Mouse (Mus musculus) forelimb bud, embryonic 11.5 days (tissue): Measurements from ENCODE around the gene Cldn3.

Experiments
- DNase-seq: peaks from one replicate; pipeline ENCODE4 v3.0.0-alpha.2; 2012; ENCODE audit warnings: low read depth, low spot score

Cldn3 gene

DNA sequence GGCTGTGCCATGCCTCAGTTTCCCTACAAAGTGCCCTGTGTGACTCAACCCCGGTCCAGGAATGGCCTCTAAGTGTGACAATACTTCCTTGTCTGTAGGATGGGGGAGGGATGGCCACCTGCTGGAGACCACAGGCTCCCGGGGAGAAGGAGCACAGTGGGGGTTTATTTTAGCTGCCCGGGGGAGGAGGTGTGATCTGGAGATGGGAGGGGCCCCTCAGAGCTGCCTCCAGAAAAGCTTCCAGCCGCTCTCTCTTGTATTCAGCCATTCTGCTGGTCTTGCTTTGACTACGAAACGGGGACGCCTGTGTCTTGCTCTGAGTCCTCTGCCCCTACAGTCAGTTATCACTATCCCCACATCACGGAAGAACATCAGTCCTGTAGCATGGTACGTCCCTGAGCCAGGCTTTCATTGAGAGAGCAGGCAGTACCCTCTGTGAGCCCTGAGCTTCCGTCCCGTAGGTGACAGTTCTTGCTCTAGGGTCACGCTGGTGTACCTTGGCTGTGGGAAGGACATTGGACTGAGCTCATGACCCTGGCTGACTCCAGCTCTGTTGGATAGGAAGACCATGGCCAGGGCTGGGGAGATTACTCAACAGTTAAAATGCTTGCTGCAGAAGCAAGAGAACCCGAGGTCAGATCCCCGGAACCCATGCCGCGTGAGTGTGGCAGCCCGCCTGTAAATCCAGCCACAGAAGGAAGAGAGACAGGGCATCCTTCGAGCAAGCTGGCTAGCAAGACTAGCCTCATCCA is 49.8 kb downstream of the Cldn3 start:
- DNase-seq, result no peak
